Mouse (Mus musculus) heart, adult 2 months (tissue): Measurements from ENCODE around the gene Snrpa1. TPM values are rescaled to one million over a fixed set of nuclear protein-coding genes. Genes with fewer than 3 reads are reported as not detected.

Experiments used
- DNase-seq, 2 experiments: peaks; one replicate each; pipeline ENCODE4 v3.0.0; 2021
- H3K27ac ChIP-seq: fragments of 200-600 bp; 2 replicates; pipeline ENCODE4 v1.8.1; 2022
- H3K27me3 ChIP-seq: fragments of 200-500 bp; 2 replicates; pipeline ENCODE4 v1.6.1; 2012; ENCODE audit warnings: mild to moderate bottlenecking, low read length, inconsistent platforms, mixed read lengths; ENCODE audit not compliant: control insufficient read depth, insufficient read depth
- H3K36me3 ChIP-seq: fragments of 200-500 bp; 2 replicates; pipeline ENCODE4 v1.6.1; 2012; ENCODE audit warnings: low read length, inconsistent platforms; ENCODE audit not compliant: control insufficient read depth, insufficient read depth
- H3K4me1 ChIP-seq: fragments of 200-500 bp; 2 replicates; pipeline ENCODE4 v1.6.1; 2011; ENCODE audit warnings: low read length; ENCODE audit not compliant: control insufficient read depth, insufficient read depth
- H3K4me3 ChIP-seq: fragments of 200-600 bp; 2 replicates; pipeline ENCODE4 v1.8.1; 2022
- H3K79me2 ChIP-seq: fragments of 200-500 bp; replicated peaks from 2 replicates; pipeline ENCODE4 v1.6.1; 2012; ENCODE audit warnings: mild to moderate bottlenecking, inconsistent platforms, low read length, moderate library complexity, mixed read lengths; ENCODE audit not compliant: control insufficient read depth, insufficient read depth
- H3K9ac ChIP-seq: fragments of 200-500 bp; 2 replicates; pipeline ENCODE4 v1.6.1; 2012; ENCODE audit warnings: low read depth, mild to moderate bottlenecking, control low read depth, inconsistent platforms, low read length, mixed read lengths
- CTCF ChIP-seq: fragments of 200-600 bp; IDR thresholded peaks from 2 replicates; pipeline ENCODE4 v1.8.1; 2022; ENCODE audit warnings: antibody characterized with exemption, mild to moderate bottlenecking, moderate library complexity
- EP300 ChIP-seq: fragments of 200-500 bp; IDR thresholded peaks from 2 replicates; pipeline ENCODE4 v1.6.1; 2011; ENCODE audit warnings: low read depth, low read length, control low read depth; ENCODE audit not compliant: insufficient read depth
- POLR2A ChIP-seq: fragments of 200-500 bp; IDR thresholded peaks from 2 replicates; pipeline ENCODE4 v1.6.1; 2011; ENCODE audit warnings: mild to moderate bottlenecking, low read depth, low read length, control low read depth; ENCODE audit not compliant: insufficient read depth
- WGBS: fragments of 180-500 bp; shearing (Covaris S2); methylation state at CpG from one replicate; pipeline ENCODE4 v1.1.7; 2018; 5-methylcytosine and 5-hydroxymethylcytosine counted together
- intact Hi-C: fragments of 180-260 bp; cut with DNase I; formaldehyde crosslinking; loops from one replicate; pipeline ENCODE4 v1.15.1; 2025
- polyA plus RNA-seq: library from polyadenylated mRNA; depleted of rRNA; stranded (reverse); fragments of >200 nt; gene quantifications from 2 replicates; pipeline ENCODE4 v1.2.3, GENCODE M21; 2012
- total RNA-seq, 2 experiments: library from RNA; stranded (reverse); gene quantifications; 2 replicates each; pipeline ENCODE4 v1.2.3; 2021

The Snrpa1 gene
- total and polyA plus RNA-seq, 3 experiments = 9.3 to 22.3 (median 21.7) TPM

DNA sequence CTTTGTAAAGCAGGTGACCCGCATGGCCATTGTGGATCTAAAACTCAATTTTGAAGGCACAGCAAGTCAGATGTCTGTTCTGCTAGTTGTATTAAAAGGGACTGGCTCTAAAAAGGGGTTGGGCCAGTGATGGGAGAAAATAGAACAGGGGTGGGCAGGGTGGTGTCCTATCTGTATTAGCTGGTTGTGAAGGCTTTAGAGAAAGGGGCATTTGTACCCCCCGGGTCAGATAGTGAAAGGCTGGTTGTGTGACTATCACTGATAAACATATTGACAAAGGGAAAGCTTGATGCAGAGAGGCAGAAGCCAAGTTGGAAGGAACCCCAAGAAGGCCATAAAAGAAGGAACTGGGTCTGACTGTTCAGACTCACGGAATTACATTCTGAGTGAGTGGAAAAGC lies 54.8 kb downstream of the Snrpa1 start:
- Histone ChIP-seq H3K27me3 (no peaks in the 10 kb centered on the region), H3K4me1 (peaks cover 13% of the 10 kb centered on the region), H3K79me2 (peaks cover 1% of the 10 kb centered on the region; the same call in 1 of the 2 replicates), H3K9ac (no peak overlapping the region), H3K36me3 (no peaks in the 10 kb centered on the region), H3K4me3 (no peak overlapping the region), H3K27ac (no peak overlapping the region)
- TF ChIP-seq EP300 (no peak), CTCF (no peak), POLR2A (no peak)
- intact Hi-C loops = no loop called here
- 76% methylated on average over 3 of the region's 3 CpGs for WGBS
- DNase-seq = no peak

DNA sequence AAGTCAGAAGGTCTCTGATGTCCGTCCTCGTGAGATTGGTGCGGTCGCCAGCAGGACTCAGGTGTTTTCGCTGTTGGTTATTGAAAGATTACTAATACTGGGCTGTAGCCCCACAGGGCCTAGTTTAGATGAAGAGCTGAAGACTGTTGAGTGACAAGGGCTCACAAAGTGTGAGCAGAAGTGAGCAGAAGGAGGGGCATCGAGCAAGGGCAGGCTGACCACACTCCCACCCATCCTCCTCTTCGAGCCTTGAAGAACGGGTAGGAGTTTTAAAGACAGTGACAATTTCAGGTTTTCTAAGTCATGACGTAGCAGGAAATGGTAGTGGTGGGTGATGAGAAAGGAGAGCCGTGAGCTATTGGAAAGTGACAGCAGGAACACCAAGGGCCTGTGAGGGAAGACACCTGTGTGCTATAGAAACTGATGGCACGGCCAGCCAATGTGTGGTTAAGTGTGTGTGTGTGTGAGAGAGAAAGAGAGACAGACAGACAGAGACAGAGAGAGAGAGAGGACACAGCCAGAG lies 57.1 kb downstream of the Snrpa1 start:
- H3K9ac ChIP-seq = no peak overlapping the region
- TF ChIP-seq POLR2A (no peak), EP300 (no peak), CTCF (no peak)
- H3K4me1 ChIP-seq = peaks cover 17% of the 10 kb centered on the region
- peaks cover 4% of the 10 kb centered on the region; the same call in 1 of the 2 replicates for H3K79me2 ChIP-seq
- no peak overlapping the region for H3K27ac ChIP-seq
- no peak for DNase-seq
- WGBS = 74% methylated on average over 11 of the region's 11 CpGs
- H3K27me3 ChIP-seq = no peaks in the 10 kb centered on the region
- no peak overlapping the region for H3K4me3 ChIP-seq
- intact Hi-C loops = no loop called here
- H3K36me3 ChIP-seq = peaks cover 5% of the 10 kb centered on the region; the same call in 1 of the 2 replicates

DNA sequence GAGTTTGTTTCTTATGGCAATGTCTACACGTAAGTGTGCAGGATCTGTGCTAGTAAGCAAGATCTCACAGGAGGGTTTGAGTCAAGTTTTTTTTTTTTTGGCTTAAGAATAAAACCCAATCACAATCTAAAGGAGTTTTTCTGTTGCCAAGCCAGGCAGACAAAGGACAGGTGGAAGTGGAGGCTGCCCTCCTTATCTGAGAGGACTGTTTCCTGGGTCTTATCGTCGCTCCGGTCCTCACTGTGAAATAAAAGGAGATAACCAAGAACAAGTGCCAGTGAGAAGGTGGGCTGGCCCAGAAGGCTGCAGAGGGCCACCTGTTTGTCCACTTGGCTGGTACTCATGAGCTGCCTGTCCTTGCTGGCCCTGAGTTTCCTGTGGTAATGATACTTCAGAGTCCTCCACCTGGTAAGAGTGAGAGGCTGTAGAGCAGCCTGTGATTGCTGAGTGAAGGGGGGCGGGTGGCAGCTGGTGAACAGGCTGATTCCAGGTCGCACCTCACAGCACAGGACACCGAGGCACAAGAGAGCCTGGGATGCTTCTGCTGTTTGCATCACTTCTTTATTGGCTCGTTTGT lies 58.2 kb downstream of the Snrpa1 start:
- peaks cover 6% of the 10 kb centered on the region for H3K79me2 ChIP-seq
- H3K36me3 ChIP-seq = peaks cover 7% of the 10 kb centered on the region; the same call in 1 of the 2 replicates
- no peak overlapping the region for H3K9ac ChIP-seq
- intact Hi-C loops = no loop called here
- H3K27ac ChIP-seq = no peak overlapping the region
- TF ChIP-seq POLR2A = no peak
- TF ChIP-seq CTCF = no peak
- TF ChIP-seq EP300 = no peak
- 52% methylated on average over 8 of the region's 8 CpGs for WGBS
- peaks cover 18% of the 10 kb centered on the region for H3K4me1 ChIP-seq
- no peak for DNase-seq
- no peaks in the 10 kb centered on the region for H3K27me3 ChIP-seq
- H3K4me3 ChIP-seq = no peak overlapping the region

DNA sequence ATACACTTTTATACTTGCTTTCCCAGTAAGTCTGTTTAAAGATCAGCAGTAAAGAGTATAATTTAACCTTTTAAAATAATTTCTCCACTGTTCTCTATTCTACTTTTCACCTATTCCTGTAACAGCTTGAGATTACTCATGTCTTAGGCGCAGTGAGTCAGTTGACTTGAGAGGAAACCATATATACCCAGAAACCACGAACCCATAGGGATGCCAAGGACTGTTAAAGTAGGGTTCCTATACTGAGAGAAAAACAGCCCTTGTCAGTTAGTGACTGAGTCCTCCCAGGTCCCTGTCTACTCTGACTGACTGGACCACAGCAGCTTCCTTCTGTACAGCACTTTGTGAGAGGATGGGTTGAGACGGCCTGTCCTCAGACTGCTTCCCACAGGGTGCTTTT lies 59.2 kb downstream of the Snrpa1 start:
- intact Hi-C loops = no loop called here
- H3K4me1 ChIP-seq = peaks cover 19% of the 10 kb centered on the region
- DNase-seq = no peak
- no peak overlapping the region for H3K9ac ChIP-seq
- H3K27me3 ChIP-seq = no peaks in the 10 kb centered on the region
- no peak for TF ChIP-seq EP300
- no peak for TF ChIP-seq POLR2A
- TF ChIP-seq CTCF = no peak
- peaks cover 7% of the 10 kb centered on the region; the same call in 1 of the 2 replicates for H3K36me3 ChIP-seq
- H3K79me2 ChIP-seq = peaks cover 7% of the 10 kb centered on the region
- no peak overlapping the region for H3K4me3 ChIP-seq
- no peak overlapping the region for H3K27ac ChIP-seq
- WGBS = 84% methylated on average over 3 of the region's 3 CpGs

DNA sequence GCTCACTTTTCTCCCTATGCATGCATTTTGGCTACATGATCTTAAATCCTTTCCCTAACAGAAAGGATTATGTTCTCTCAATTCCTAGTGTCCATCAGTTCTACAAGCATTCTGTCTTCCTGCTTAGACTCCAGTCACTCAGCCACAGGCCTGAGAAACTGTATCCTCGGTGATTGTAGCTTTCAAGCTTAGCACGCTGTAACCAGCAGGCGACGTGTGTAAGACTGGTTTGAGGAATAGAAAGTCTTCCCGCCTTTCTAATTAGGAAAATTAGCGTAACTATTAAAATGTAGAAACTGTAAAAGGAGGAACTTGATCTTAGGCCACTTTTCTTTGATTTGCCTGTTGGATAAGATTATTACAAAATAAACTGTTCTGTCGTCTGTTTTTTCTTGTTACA lies 60.0 kb downstream of the Snrpa1 start:
- H3K79me2 ChIP-seq = peaks cover 8% of the 10 kb centered on the region
- H3K4me1 ChIP-seq = peaks cover 18% of the 10 kb centered on the region
- WGBS = 76% methylated on average over 7 of the region's 7 CpGs
- no peak for TF ChIP-seq EP300
- no peak for TF ChIP-seq POLR2A
- no peak for TF ChIP-seq CTCF
- intact Hi-C loops = no loop called here
- H3K27ac ChIP-seq = no peak overlapping the region
- H3K27me3 ChIP-seq = no peaks in the 10 kb centered on the region
- peaks cover 7% of the 10 kb centered on the region; the same call in 1 of the 2 replicates for H3K36me3 ChIP-seq
- no peak overlapping the region for H3K4me3 ChIP-seq
- DNase-seq = no peak
- H3K9ac ChIP-seq = no peak overlapping the region

DNA sequence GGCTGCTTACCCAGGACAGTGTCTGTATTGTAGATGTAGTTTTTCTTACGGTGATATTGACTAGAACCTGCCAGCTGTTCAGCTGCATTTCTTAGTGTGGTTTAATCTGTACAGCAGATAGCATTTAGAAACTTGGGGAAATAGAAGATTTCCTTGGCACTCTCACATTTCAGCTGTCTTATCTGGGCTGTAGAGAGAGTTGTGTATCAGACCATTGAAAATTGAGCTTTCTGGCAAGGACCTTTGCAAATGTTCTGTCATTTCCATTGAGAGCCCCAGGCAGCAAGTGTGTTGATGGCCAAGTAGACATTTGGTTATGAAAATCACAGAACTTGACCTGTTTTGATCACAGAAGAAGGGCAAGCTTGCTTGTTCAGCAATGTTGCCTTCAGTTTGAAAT lies 61.3 kb downstream of the Snrpa1 start:
- Histone ChIP-seq H3K4me3 (no peak overlapping the region), H3K79me2 (peaks cover 10% of the 10 kb centered on the region), H3K27me3 (no peaks in the 10 kb centered on the region), H3K27ac (no peak overlapping the region), H3K9ac (no peak overlapping the region), H3K36me3 (peaks cover 7% of the 10 kb centered on the region; the same call in 1 of the 2 replicates), H3K4me1 (peaks cover 19% of the 10 kb centered on the region)
- intact Hi-C loops = no loop called here
- 56% methylated on average over 1 of the region's 1 CpGs for WGBS
- no peak for TF ChIP-seq POLR2A
- TF ChIP-seq CTCF = no peak
- no peak for TF ChIP-seq EP300
- no peak for DNase-seq
